Mouse (Mus musculus): Measurements from ENCODE around the gene Adamtsl3. TPM values are rescaled to one million over a fixed set of nuclear protein-coding genes. Genes with fewer than 3 reads are reported as not detected.
A peak's percentile ranks its signal among the peaks of the same experiment; 100 is the strongest.

Gene Adamtsl3
- total and polyA plus RNA-seq, 2 experiments from 2014 or later, result 1.00 to 4.1 TPM

DNA sequence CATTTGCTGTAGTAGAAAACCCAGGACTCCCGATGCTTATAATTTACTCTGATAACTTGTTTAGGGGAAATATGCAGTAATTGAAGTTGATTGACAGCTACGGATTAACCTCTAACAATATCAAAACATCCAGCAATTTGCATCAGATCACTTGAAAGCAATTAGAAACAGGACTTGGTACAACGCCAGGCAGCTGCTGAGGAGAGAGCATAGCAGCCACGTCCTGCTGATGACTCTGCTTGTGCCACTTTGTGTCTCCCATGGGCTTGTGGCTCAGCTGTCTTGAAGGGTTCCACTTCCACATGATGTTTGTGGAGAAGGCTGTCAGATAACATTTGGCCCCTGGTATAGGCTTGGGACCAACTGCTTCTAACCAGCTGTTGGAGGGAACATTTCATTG is 27.1 kb upstream of the Adamtsl3 start:
- H3K27me3 ChIP-seq (ENCODE audit: control insufficient read depth, insufficient read depth, low read length), result no peaks in the 10 kb centered on the region
- ATAC-seq (ENCODE audit: insufficient read depth, low read depth) (no peak), DNase-seq (ENCODE audit: low spot score) (no peak)
- H3K9me3 ChIP-seq (replicated peaks; ENCODE audit: control insufficient read depth, low read length), result no peaks in the 10 kb centered on the region
- H3K4me3 ChIP-seq (ENCODE audit: low read depth, low read length), result no peak overlapping the region
- WGBS, result 59% methylated on average over 4 of the region's 4 CpGs
- TF ChIP-seq CTCF (IDR thresholded peaks at IDR 0.05; ENCODE audit: low read depth) (no peak), EP300 (IDR thresholded peaks at IDR 0.05; ENCODE audit: low read depth) (no peak)
- no peak overlapping the region for H3K27ac ChIP-seq (ENCODE audit: low read depth)
- no peak overlapping the region for H3K4me2 ChIP-seq (ENCODE audit: low read depth, low read length)
- H3K9ac ChIP-seq (replicated peaks; ENCODE audit: low read depth, low read length), result no peak overlapping the region
- no peaks in the 10 kb centered on the region for H3K36me3 ChIP-seq (replicated peaks; ENCODE audit: control insufficient read depth, insufficient read depth, low read length)
- H3K4me1 ChIP-seq (ENCODE audit: control insufficient read depth, insufficient read depth), result no peaks in the 10 kb centered on the region

DNA sequence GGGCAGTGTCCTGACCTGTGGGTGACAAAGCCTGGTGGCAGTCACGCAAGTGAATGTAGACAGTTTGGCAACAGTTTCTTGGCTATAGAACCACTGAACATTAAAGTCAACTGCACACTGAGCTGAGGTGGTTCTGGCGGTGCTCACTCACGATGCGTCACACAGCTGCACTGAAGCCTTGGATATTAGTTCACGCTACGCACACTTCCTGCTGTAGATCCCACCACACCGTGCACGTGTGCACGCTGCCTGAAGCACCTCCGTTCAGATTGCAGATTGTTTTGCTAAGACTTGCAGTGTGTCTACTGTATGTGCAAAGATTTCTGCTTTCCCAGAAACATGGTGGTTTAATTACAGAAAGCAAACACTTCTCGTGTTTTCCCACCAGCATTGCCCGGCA is 17.0 kb upstream of the Adamtsl3 start:
- DNase-seq (ENCODE audit: low spot score), result no peak
- TF ChIP-seq CTCF (IDR thresholded peaks at IDR 0.05; ENCODE audit: low read depth) (no peak), EP300 (IDR thresholded peaks at IDR 0.05; ENCODE audit: low read depth) (no peak)
- H3K36me3 ChIP-seq (replicated peaks; ENCODE audit: control insufficient read depth, insufficient read depth, low read length), result no peaks in the 10 kb centered on the region
- no peaks in the 10 kb centered on the region for H3K27me3 ChIP-seq (ENCODE audit: control insufficient read depth, insufficient read depth, low read length)
- peak overlapping the region; percentile 47 for H3K4me2 ChIP-seq (ENCODE audit: low read depth, low read length)
- no peaks in the 10 kb centered on the region for H3K9me3 ChIP-seq (replicated peaks; ENCODE audit: control insufficient read depth, low read length)
- no peak overlapping the region for H3K27ac ChIP-seq (ENCODE audit: low read depth)
- H3K4me1 ChIP-seq (ENCODE audit: control insufficient read depth, insufficient read depth), result peaks cover 4% of the 10 kb centered on the region
- ATAC-seq (ENCODE audit: insufficient read depth, low read depth), result no peak
- peak overlapping the region; percentile 27; the same call in 1 of the 2 replicates for H3K4me3 ChIP-seq (ENCODE audit: low read depth, low read length)
- H3K9ac ChIP-seq (replicated peaks; ENCODE audit: low read depth, low read length), result no peak overlapping the region
- WGBS, result 83% methylated on average over 12 of the region's 12 CpGs

DNA sequence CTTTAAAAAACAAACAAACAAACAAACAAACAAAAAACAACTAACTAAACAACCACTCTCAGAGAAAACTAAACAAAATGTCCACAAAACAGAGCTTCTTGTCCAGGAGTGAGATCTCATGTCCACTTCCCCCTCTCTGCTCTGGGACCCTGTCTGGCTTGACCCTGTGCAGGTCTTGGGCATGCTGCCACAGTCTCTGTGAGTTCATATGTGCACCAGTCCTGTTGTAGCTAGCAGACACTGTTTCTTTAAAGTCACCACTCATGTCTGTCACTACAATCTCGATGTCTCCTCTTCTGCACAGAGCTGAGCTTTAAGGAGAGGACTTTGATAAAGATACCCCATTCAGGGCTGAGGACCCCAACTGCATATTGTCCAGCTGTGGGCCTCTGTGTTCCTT is 8.9 kb upstream of the Adamtsl3 start:
- ATAC-seq (ENCODE audit: insufficient read depth, low read depth) (no peak), DNase-seq (ENCODE audit: low spot score) (no peak)
- WGBS, result 18% methylated on average over 1 of the region's 1 CpGs
- no peaks in the 10 kb centered on the region for H3K9me3 ChIP-seq (replicated peaks; ENCODE audit: control insufficient read depth, low read length)
- H3K27ac ChIP-seq (ENCODE audit: low read depth), result no peak overlapping the region
- no peaks in the 10 kb centered on the region for H3K27me3 ChIP-seq (ENCODE audit: control insufficient read depth, insufficient read depth, low read length)
- H3K4me2 ChIP-seq (ENCODE audit: low read depth, low read length), result no peak overlapping the region
- H3K4me1 ChIP-seq (ENCODE audit: control insufficient read depth, insufficient read depth), result no peaks in the 10 kb centered on the region
- H3K4me3 ChIP-seq (ENCODE audit: low read depth, low read length), result no peak overlapping the region
- H3K36me3 ChIP-seq (replicated peaks; ENCODE audit: control insufficient read depth, insufficient read depth, low read length), result no peaks in the 10 kb centered on the region
- no peak for TF ChIP-seq EP300 (IDR thresholded peaks at IDR 0.05; ENCODE audit: low read depth)
- TF ChIP-seq CTCF (IDR thresholded peaks at IDR 0.05; ENCODE audit: low read depth), result no peak
- H3K9ac ChIP-seq (replicated peaks; ENCODE audit: low read depth, low read length), result no peak overlapping the region

DNA sequence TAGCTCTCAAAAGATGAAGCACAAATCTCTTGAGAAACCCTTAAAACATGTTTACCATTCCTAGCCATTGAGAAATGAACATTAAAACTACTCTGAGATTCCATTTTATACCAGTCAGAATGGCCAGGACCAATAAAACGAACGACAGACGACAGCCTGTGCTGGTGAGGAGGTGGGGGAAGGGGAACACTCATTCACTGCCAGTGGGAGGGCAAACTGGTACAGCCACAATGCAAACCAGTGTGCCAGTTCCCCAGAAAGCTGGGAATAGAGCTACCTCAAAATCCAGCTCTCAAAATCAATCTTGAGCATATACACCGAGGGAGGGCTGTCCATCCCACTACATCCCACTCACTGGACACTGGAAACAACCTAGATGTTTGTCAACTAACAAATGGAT is 8.3 kb upstream of the Adamtsl3 start:
- ATAC-seq (ENCODE audit: insufficient read depth, low read depth), result no peak
- TF ChIP-seq EP300 (IDR thresholded peaks at IDR 0.05; ENCODE audit: low read depth), result no peak
- TF ChIP-seq CTCF (IDR thresholded peaks at IDR 0.05; ENCODE audit: low read depth), result no peak
- no peak for DNase-seq (ENCODE audit: low spot score)
- H3K9ac ChIP-seq (replicated peaks; ENCODE audit: low read depth, low read length), result no peak overlapping the region
- H3K4me1 ChIP-seq (ENCODE audit: control insufficient read depth, insufficient read depth), result no peaks in the 10 kb centered on the region
- no peak overlapping the region for H3K4me3 ChIP-seq (ENCODE audit: low read depth, low read length)
- WGBS, result 66% methylated on average over 4 of the region's 4 CpGs
- H3K36me3 ChIP-seq (replicated peaks; ENCODE audit: control insufficient read depth, insufficient read depth, low read length), result no peaks in the 10 kb centered on the region
- H3K9me3 ChIP-seq (replicated peaks; ENCODE audit: control insufficient read depth, low read length), result no peaks in the 10 kb centered on the region
- no peaks in the 10 kb centered on the region for H3K27me3 ChIP-seq (ENCODE audit: control insufficient read depth, insufficient read depth, low read length)
- no peak overlapping the region for H3K27ac ChIP-seq (ENCODE audit: low read depth)
- no peak overlapping the region for H3K4me2 ChIP-seq (ENCODE audit: low read depth, low read length)

DNA sequence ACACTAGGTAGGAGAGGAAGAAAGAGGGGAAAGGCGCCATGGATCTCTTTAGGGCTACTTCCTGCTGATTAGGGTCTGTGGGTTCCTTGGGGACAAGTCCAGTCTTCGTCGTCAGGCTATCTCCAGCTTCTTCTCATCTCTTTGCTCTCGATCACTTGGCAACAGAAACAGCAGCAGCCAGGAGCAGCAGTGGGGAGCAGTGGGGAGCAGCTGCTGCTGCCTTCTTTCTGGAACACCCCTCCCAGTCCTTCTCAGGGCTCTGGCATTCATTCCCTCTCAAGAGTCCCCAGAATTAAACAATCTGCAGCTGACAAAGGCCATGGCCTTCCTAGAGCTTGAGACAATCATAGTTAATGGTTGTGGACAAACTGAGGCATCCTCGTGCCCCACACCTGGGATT is 7.6 kb upstream of the Adamtsl3 start:
- Histone ChIP-seq H3K36me3 (replicated peaks; ENCODE audit: control insufficient read depth, insufficient read depth, low read length) (no peaks in the 10 kb centered on the region), H3K4me3 (ENCODE audit: low read depth, low read length) (no peak overlapping the region), H3K27ac (ENCODE audit: low read depth) (no peak overlapping the region), H3K4me1 (ENCODE audit: control insufficient read depth, insufficient read depth) (no peaks in the 10 kb centered on the region), H3K4me2 (ENCODE audit: low read depth, low read length) (no peak overlapping the region), H3K27me3 (ENCODE audit: control insufficient read depth, insufficient read depth, low read length) (no peaks in the 10 kb centered on the region), H3K9me3 (replicated peaks; ENCODE audit: control insufficient read depth, low read length) (no peaks in the 10 kb centered on the region), H3K9ac (replicated peaks; ENCODE audit: low read depth, low read length) (no peak overlapping the region)
- no peak for ATAC-seq (ENCODE audit: insufficient read depth, low read depth)
- DNase-seq (ENCODE audit: low spot score), result no peak
- 45% methylated on average over 5 of the region's 5 CpGs for WGBS
- TF ChIP-seq CTCF (IDR thresholded peaks at IDR 0.05; ENCODE audit: low read depth) (no peak), EP300 (IDR thresholded peaks at IDR 0.05; ENCODE audit: low read depth) (no peak)

DNA sequence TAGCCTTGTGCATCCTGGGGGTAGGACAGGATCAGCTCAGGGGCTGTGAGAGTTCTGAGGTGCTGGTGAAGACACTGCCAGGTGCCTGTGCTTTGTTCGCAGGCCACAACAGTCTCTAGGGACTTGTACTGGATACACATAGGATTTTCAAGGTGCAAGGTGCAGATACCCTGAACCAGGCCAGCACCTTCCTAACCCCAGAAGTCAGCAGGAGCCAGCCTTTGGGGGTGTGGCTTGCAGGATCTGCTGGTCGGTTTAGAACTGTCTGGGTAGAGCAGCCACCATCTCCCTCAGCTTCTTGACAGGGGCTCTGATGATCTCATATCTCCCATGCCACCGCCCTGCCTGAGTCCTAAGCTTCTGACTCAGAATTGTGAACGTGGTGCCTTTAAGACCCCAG is 5.7 kb upstream of the Adamtsl3 start:
- peaks cover 7% of the 10 kb centered on the region for H3K27me3 ChIP-seq (ENCODE audit: control insufficient read depth, insufficient read depth, low read length)
- no peak overlapping the region for H3K4me2 ChIP-seq (ENCODE audit: low read depth, low read length)
- no peak overlapping the region for H3K27ac ChIP-seq (ENCODE audit: low read depth)
- no peak overlapping the region for H3K9ac ChIP-seq (replicated peaks; ENCODE audit: low read depth, low read length)
- DNase-seq (ENCODE audit: low spot score) (no peak), ATAC-seq (ENCODE audit: insufficient read depth, low read depth) (no peak)
- TF ChIP-seq CTCF (IDR thresholded peaks at IDR 0.05; ENCODE audit: low read depth), result no peak
- TF ChIP-seq EP300 (IDR thresholded peaks at IDR 0.05; ENCODE audit: low read depth), result no peak
- no peaks in the 10 kb centered on the region for H3K36me3 ChIP-seq (replicated peaks; ENCODE audit: control insufficient read depth, insufficient read depth, low read length)
- WGBS, result 54% methylated on average over 4 of the region's 4 CpGs
- no peaks in the 10 kb centered on the region for H3K9me3 ChIP-seq (replicated peaks; ENCODE audit: control insufficient read depth, low read length)
- H3K4me1 ChIP-seq (ENCODE audit: control insufficient read depth, insufficient read depth), result no peaks in the 10 kb centered on the region
- no peak overlapping the region for H3K4me3 ChIP-seq (ENCODE audit: low read depth, low read length)
